Mouse (Mus musculus) embryonic facial prominence, embryonic 11.5 days (tissue): ENCODE data around the gene Dtymk. TPM values are rescaled to one million over a fixed set of nuclear protein-coding genes. Genes with fewer than 3 reads are reported as not detected.
A peak's percentile ranks its signal among the peaks of the same experiment; 100 is the strongest.
"Not testable (repeated sequence)": the region's sequence is repeated elsewhere in the genome, so short reads cannot be mapped to it uniquely, and the experiment has no call there.

ENCODE experiments used
- ATAC-seq: fragments of 200-750 bp; cut with Nextera tagmentation; replicated peaks from 2 replicates; pipeline ENCODE4 v1.8.0; 2017; ENCODE audit warnings: low read depth; ENCODE audit not compliant: insufficient number of reproducible peaks, low FRiP score, low TSS enrichment
- DNase-seq: peaks from one replicate; pipeline ENCODE4 v3.0.0-alpha.2; 2015; ENCODE audit warnings: low spot score
- H3K27ac ChIP-seq: fragments of 300-500 bp; sonication (generic); replicated peaks from 2 replicates; pipeline ENCODE4 v1.5.1; 2014; ENCODE audit warnings: mild to moderate bottlenecking, low read depth, low read length, control low read depth
- H3K27me3 ChIP-seq: fragments of 300-500 bp; sonication (generic); 2 replicates; pipeline ENCODE4 v1.6.1; 2014; ENCODE audit warnings: mild to moderate bottlenecking, low read length, moderate library complexity, mixed read lengths; ENCODE audit not compliant: control insufficient read depth, insufficient read depth
- H3K36me3 ChIP-seq: fragments of 300-500 bp; sonication (generic); replicated peaks from 2 replicates; pipeline ENCODE4 v1.6.1; 2014; ENCODE audit warnings: low read depth, mild to moderate bottlenecking, low read length, moderate library complexity, mixed read lengths; ENCODE audit not compliant: control insufficient read depth, insufficient read depth
- H3K4me1 ChIP-seq: fragments of 300-500 bp; sonication (generic); 2 replicates; pipeline ENCODE4 v1.6.1; 2014; ENCODE audit warnings: low read length, mixed read lengths; ENCODE audit not compliant: control insufficient read depth, insufficient read depth
- H3K4me2 ChIP-seq: fragments of 300-500 bp; sonication (generic); 2 replicates; pipeline ENCODE4 v1.6.1; 2014; ENCODE audit warnings: low read depth, mild to moderate bottlenecking, control low read depth, low read length, moderate library complexity
- H3K4me3 ChIP-seq: fragments of 300-500 bp; sonication (generic); 2 replicates; pipeline ENCODE4 v1.5.1; 2014; ENCODE audit warnings: low read depth, low read length, control low read depth
- H3K9ac ChIP-seq: fragments of 300-500 bp; sonication (generic); replicated peaks from 2 replicates; pipeline ENCODE4 v1.6.1; 2014; ENCODE audit warnings: mild to moderate bottlenecking, control low read depth, low read length
- H3K9me3 ChIP-seq: fragments of 300-500 bp; sonication (generic); replicated peaks from 2 replicates; pipeline ENCODE4 v1.6.1; 2016; ENCODE audit warnings: mild to moderate bottlenecking, low read length, inconsistent platforms, mixed read lengths; ENCODE audit not compliant: control insufficient read depth
- WGBS: fragments of 180-500 bp; shearing (Covaris S2); extraction: QIAGEN DNeasy Blood & Tissue Kit; methylation state at CpG from one replicate; pipeline ENCODE4 v1.1.7; 2014; 5-methylcytosine and 5-hydroxymethylcytosine counted together
- polyA plus RNA-seq: library from polyadenylated mRNA; unstranded; fragments of >200 nt; fragmentation: Nextera tagmentation; extraction: Ambion mirVana; gene quantifications from 2 replicates; pipeline ENCODE4 v1.2.1, GENCODE M21; 2014

Gene Dtymk
- polyA plus RNA-seq, result 247 and 272 TPM in 2 replicates

GRCm38 (mm10) chr1:93801741-93802238 lies at the start of gene Dtymk:
TSS of gene Dtymk (minus strand) at chr1:93801934.
- no peaks in the 10 kb centered on the region for H3K36me3 ChIP-seq
- DNase-seq, result peak; percentile 97
- WGBS, result under 1% methylated on average over 42 of the region's 42 CpGs

GRCm38 (mm10) chr1:93845766-93846366 lies 44.1 kb upstream of the Dtymk start:
- H3K9ac ChIP-seq, H3K4me3 ChIP-seq, H3K27ac ChIP-seq, H3K4me2 ChIP-seq, ATAC-seq, H3K4me1 ChIP-seq, H3K9me3 ChIP-seq, DNase-seq, H3K27me3 ChIP-seq, H3K36me3 ChIP-seq: not testable (repeated sequence)
- 70% methylated on average over 1 of the region's 3 CpGs for WGBS

More at GRCm38 (mm10) chr1:93801741-93802238, at the start of gene Dtymk:
- Histone ChIP-seq H3K4me3 (peak within 1 kb of the TSS; percentile 71), H3K4me1 (peaks cover 3% of the 10 kb centered on the region; the same call in 1 of the 2 replicates), H3K4me2 (peak within 1 kb of the TSS; percentile 66), H3K9me3 (no peaks in the 10 kb centered on the region), H3K27ac (peak within 1 kb of the TSS; percentile 72), H3K27me3 (no peaks in the 10 kb centered on the region), H3K9ac (peak within 1 kb of the TSS; percentile 83)
- peak; percentile 50 for ATAC-seq

GRCm38 (mm10) chr1:93838569-93838968 lies 36.8 kb upstream of the Dtymk start:
- not testable (repeated sequence) for H3K9ac ChIP-seq, H3K9me3 ChIP-seq, H3K27ac ChIP-seq, ATAC-seq, H3K4me2 ChIP-seq, DNase-seq, H3K4me1 ChIP-seq, H3K36me3 ChIP-seq, H3K4me3 ChIP-seq, H3K27me3 ChIP-seq
- 94% methylated on average over 6 of the region's 8 CpGs for WGBS

- Histone ChIP-seq H3K4me3 (no peak overlapping the region), H3K27ac (no peak overlapping the region), H3K4me2 (no peak overlapping the region), H3K36me3 (no peaks in the 10 kb centered on the region), H3K4me1 (no peaks in the 10 kb centered on the region), H3K27me3 (no peaks in the 10 kb centered on the region), H3K9ac (no peak overlapping the region), H3K9me3 (no peaks in the 10 kb centered on the region)
- DNase-seq (no peak), ATAC-seq (no peak)
- WGBS, result 96% methylated on average over 7 of the region's 8 CpGs
Measured at GRCm38 (mm10) chr1:93837335-93837734, 35.6 kb upstream of the Dtymk start.

- DNase-seq (no peak), ATAC-seq (no peak)
- Histone ChIP-seq H3K9me3 (no peaks in the 10 kb centered on the region), H3K4me2 (no peak overlapping the region), H3K36me3 (no peaks in the 10 kb centered on the region), H3K4me1 (no peaks in the 10 kb centered on the region), H3K27ac (no peak overlapping the region), H3K4me3 (no peak overlapping the region), H3K9ac (no peak overlapping the region), H3K27me3 (no peaks in the 10 kb centered on the region)
- 89% methylated on average over 2 of the region's 2 CpGs for WGBS
Measured at GRCm38 (mm10) chr1:93836532-93836913, 34.8 kb upstream of the Dtymk start.

- Histone ChIP-seq H3K4me1 (no peaks in the 10 kb centered on the region), H3K27me3 (no peaks in the 10 kb centered on the region), H3K9ac (no peak overlapping the region), H3K4me3 (no peak overlapping the region), H3K36me3 (no peaks in the 10 kb centered on the region), H3K9me3 (no peaks in the 10 kb centered on the region), H3K4me2 (no peak overlapping the region), H3K27ac (no peak overlapping the region)
- 89% methylated on average over 6 of the region's 6 CpGs for WGBS
- no peak for ATAC-seq
- no peak for DNase-seq
Measured at GRCm38 (mm10) chr1:93835876-93836531, 34.3 kb upstream of the Dtymk start.

GRCm38 (mm10) chr1:93835211-93835610 lies 33.5 kb upstream of the Dtymk start:
- Histone ChIP-seq H3K9ac (no peak overlapping the region), H3K36me3 (no peaks in the 10 kb centered on the region), H3K27me3 (no peaks in the 10 kb centered on the region), H3K9me3 (no peaks in the 10 kb centered on the region), H3K4me1 (no peaks in the 10 kb centered on the region), H3K4me3 (no peak overlapping the region), H3K4me2 (no peak overlapping the region), H3K27ac (no peak overlapping the region)
- DNase-seq (no peak), ATAC-seq (no peak)
- 83% methylated on average over 4 of the region's 4 CpGs for WGBS

GRCm38 (mm10) chr1:93834671-93835150 lies 33.0 kb upstream of the Dtymk start:
- Histone ChIP-seq H3K27ac (no peak overlapping the region), H3K4me3 (no peak overlapping the region), H3K36me3 (no peaks in the 10 kb centered on the region), H3K9ac (no peak overlapping the region), H3K9me3 (no peaks in the 10 kb centered on the region), H3K4me1 (no peaks in the 10 kb centered on the region), H3K27me3 (no peaks in the 10 kb centered on the region), H3K4me2 (no peak overlapping the region)
- ATAC-seq (no peak), DNase-seq (no peak)
- WGBS, result 86% methylated on average over 7 of the region's 7 CpGs
